Mouse (Mus musculus): ENCODE measurements around the gene Spryd3. TPM values are rescaled to one million over a fixed set of nuclear protein-coding genes. Genes with fewer than 3 reads are reported as not detected.

Gene Spryd3
- total and polyA plus RNA-seq, 3 experiments, result 29.3 to 35.4 TPM; not detected in 1

DNA sequence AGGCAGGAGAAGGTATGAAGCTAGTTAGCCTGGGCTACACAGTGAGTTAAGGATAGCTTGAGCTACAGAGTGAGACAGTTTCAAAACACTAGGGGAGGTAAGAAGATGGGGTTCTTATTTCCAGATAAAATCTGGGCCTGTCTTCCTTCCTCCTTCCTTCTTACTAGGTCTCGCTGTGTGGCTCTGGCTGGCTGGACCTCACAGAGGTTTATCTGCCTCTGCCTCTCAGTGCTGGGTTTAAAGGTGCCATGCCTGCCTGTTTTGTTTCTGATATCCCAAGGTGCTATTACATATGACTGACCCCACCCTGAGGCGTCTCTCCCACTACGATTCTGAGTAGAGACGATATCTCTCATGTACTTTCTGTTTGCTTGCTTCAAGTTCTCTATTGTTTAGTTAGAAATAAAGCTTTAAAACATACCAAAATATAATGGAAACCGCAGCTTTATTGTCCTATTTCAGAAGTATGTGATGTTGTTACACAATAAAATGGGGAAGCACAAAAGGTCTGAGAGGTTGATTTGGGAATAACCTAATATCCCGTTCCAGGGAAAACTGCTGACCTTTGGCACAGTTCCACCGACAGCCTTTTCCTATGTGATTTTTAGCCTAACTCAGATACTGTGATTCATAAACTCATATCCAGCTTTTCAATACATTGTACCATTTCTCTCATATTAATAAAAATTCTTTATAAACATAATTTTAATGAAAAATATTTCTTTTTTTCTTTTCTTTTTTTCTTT lies 40.7 kb upstream of the Spryd3 start:
- Histone ChIP-seq H3K4me1 (ENCODE audit: control insufficient read depth in 1 of 2, insufficient read depth in 2 of 2, low read length in 2 of 2) (peaks cover 4 to 17% of the 10 kb centered on the region in 2 experiments; a peak in 3 of 4 replicates), H3K79me2 (ENCODE audit: control insufficient read depth, insufficient read depth, low read length, poor library complexity) (no peaks in the 10 kb centered on the region), H3K9ac (ENCODE audit: control insufficient read depth, low read depth, low read length, poor library complexity, severe bottlenecking) (no peak overlapping the region), H3K9me3 (replicated peaks; ENCODE audit: insufficient read depth, low read length) (no peaks in the 10 kb centered on the region), H3K36me3 (ENCODE audit: control insufficient read depth in 1 of 2, insufficient read depth in 2 of 2, low read length in 2 of 2) (peaks cover 0 to 8% of the 10 kb centered on the region in 2 experiments; a peak in 2 of 4 replicates), H3K27ac (ENCODE audit: control insufficient read depth, low read depth, low read length) (no peak overlapping the region), H3K27me3 (ENCODE audit: control insufficient read depth in 1 of 2, insufficient read depth in 2 of 2, low read length in 2 of 2) (no peaks in the 10 kb centered on the region), H3K4me3 (ENCODE audit: control insufficient read depth in 1 of 2, insufficient read depth in 1 of 2, low read depth in 2 of 2, low read length in 2 of 2) (peak overlapping the region in 1 of 2 experiments; percentile 12; a peak in 3 of 4 replicates)
- peak; percentile 76 for DNase-seq (ENCODE audit: low read depth, low spot score)
- TF ChIP-seq TAL1 (IDR thresholded peaks at IDR 0.05; ENCODE audit: low read length) (peak; percentile 54), POLR2AphosphoS5 (IDR thresholded peaks at IDR 0.05; ENCODE audit: borderline replicate concordance, low read depth, low read length) (no peak), MYC (IDR thresholded peaks at IDR 0.05; ENCODE audit: low read depth, low read length) (0 out of 2 replicates have a peak, but pooled peaks have one; percentile 41), ZMIZ1 (IDR thresholded peaks at IDR 0.05; ENCODE audit: low read depth, low read length) (0 out of 2 replicates have a peak, but pooled peaks have one; percentile 32), MYB (IDR thresholded peaks at IDR 0.05; ENCODE audit: low read depth, low read length) (no peak), EP300 (IDR thresholded peaks at IDR 0.05; ENCODE audit: low read depth in 1 of 2, low read length in 2 of 2) (peak; percentile 60 to 63), KAT2A (conservative IDR thresholded peaks at IDR 0.05; ENCODE audit: low read depth, low read length) (no peak), ETS1 (IDR thresholded peaks at IDR 0.05; ENCODE audit: low read depth, low read length) (peak; percentile 47; the same call in 1 of the 2 replicates), MAFK (IDR thresholded peaks at IDR 0.05; ENCODE audit: borderline replicate concordance, low read depth, low read length) (no peak), GATA1 (IDR thresholded peaks at IDR 0.05; ENCODE audit: low read depth, low read length) (peak; percentile 84), MAX (IDR thresholded peaks at IDR 0.05; ENCODE audit: low read length) (peak; percentile 34; the same call in 1 of the 2 replicates), CTCF (IDR thresholded peaks at IDR 0.05 in 2 of 3, conservative IDR thresholded peaks at IDR 0.05 in 1 of 3; ENCODE audit: control insufficient read depth in 1 of 3, insufficient read depth in 1 of 3, low read depth in 2 of 3, low read length in 3 of 3, poor library complexity in 1 of 3, severe bottlenecking in 1 of 3) (peak in 1 of 3 experiments; percentile 3; a peak in 1 of 6 replicates), E2F4 (IDR thresholded peaks at IDR 0.05; ENCODE audit: borderline replicate concordance, low read depth, low read length) (no peak), SMC3 (IDR thresholded peaks at IDR 0.05; ENCODE audit: low read depth, low read length) (peak; percentile 7; the same call in 1 of the 2 replicates), TCF12 (IDR thresholded peaks at IDR 0.05; ENCODE audit: low read depth, low read length) (peak; percentile 64), SIN3A (IDR thresholded peaks at IDR 0.05; ENCODE audit: low read length) (peak; percentile 40; the same call in 1 of the 2 replicates), RCOR1 (IDR thresholded peaks at IDR 0.05; ENCODE audit: low read depth, low read length) (peak; percentile 69; the same call in 1 of the 2 replicates)

DNA sequence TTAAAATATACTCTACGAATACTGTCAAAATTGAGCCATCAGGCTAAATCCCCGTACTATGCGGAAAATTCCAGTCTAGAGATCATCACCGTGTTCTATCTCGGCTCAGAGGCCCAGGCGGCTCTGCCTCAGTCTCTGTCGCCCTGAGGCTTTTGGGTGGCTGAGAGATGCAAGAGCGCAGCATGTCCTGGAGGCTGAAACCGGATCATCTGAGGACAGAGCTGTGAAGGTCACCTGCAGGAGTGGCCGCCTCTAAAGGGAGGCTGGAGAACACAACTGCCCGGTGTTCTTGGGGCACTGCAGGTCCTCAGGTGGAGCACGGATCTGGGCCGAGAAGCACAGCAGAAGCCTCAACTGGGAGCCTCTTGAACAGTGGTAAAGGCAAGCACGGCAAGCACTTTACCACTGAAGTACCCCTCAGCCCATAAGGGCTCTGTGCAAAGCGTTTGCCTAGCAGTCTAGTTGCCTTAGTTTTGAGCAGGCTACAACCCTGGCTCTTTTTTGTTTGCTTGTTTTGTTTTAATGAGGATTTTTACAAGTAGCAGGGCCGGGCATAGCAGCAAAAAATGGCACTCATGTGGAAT lies 39.8 kb upstream of the Spryd3 start:
- Histone ChIP-seq H3K27ac (ENCODE audit: control insufficient read depth, low read depth, low read length) (no peak overlapping the region), H3K9ac (ENCODE audit: control insufficient read depth, low read depth, low read length, poor library complexity, severe bottlenecking) (no peak overlapping the region), H3K4me1 (ENCODE audit: control insufficient read depth in 1 of 2, insufficient read depth in 2 of 2, low read length in 2 of 2) (peaks cover 4 to 17% of the 10 kb centered on the region in 2 experiments; a peak in 3 of 4 replicates), H3K36me3 (ENCODE audit: control insufficient read depth in 1 of 2, insufficient read depth in 2 of 2, low read length in 2 of 2) (peaks cover 0 to 8% of the 10 kb centered on the region in 2 experiments; a peak in 2 of 4 replicates), H3K79me2 (ENCODE audit: control insufficient read depth, insufficient read depth, low read length, poor library complexity) (no peaks in the 10 kb centered on the region), H3K4me3 (ENCODE audit: control insufficient read depth in 1 of 2, insufficient read depth in 1 of 2, low read depth in 2 of 2, low read length in 2 of 2) (no peak overlapping the region), H3K27me3 (ENCODE audit: control insufficient read depth in 1 of 2, insufficient read depth in 2 of 2, low read length in 2 of 2) (no peaks in the 10 kb centered on the region), H3K9me3 (replicated peaks; ENCODE audit: insufficient read depth, low read length) (no peaks in the 10 kb centered on the region)
- TF ChIP-seq POLR2A (IDR thresholded peaks at IDR 0.05; ENCODE audit: control insufficient read depth in 1 of 2, insufficient read depth in 1 of 2, low read depth in 1 of 2, low read length in 2 of 2, poor library complexity in 1 of 2) (no peak), POLR2AphosphoS5 (IDR thresholded peaks at IDR 0.05; ENCODE audit: borderline replicate concordance, low read depth, low read length) (no peak), SMC3 (IDR thresholded peaks at IDR 0.05; ENCODE audit: low read depth, low read length) (no peak), EP300 (IDR thresholded peaks at IDR 0.05; ENCODE audit: low read depth in 1 of 2, low read length in 2 of 2) (no peak), ETS1 (IDR thresholded peaks at IDR 0.05; ENCODE audit: low read depth, low read length) (no peak), RAD21 (IDR thresholded peaks at IDR 0.05; ENCODE audit: low read depth, low read length) (no peak)
- no peak for DNase-seq (ENCODE audit: low read depth, low spot score)
